In genomic region chr17:34671151-34672066, GRCm38 (mm10) we compare ENCODE assay signal across 8 mouse cellular contexts. TPM values are rescaled to one million over a fixed set of nuclear protein-coding genes. Genes with fewer than 3 reads are reported as not detected.
A peak's percentile ranks its signal among the peaks of the same experiment; 100 is the strongest.
DNase-seq lines count a peak whose midpoint lies in the region; ATAC-seq and TF ChIP-seq lines count a peak whose summit lies in the region.

No protein-coding gene starts in this region.

- H3K4me2 ChIP-seq in hindbrain, postnatal 0 days (ENCODE audit: low read depth, low read length), result peak overlapping the region; percentile 52
- H3K4me2 ChIP-seq in myocyte (ENCODE audit: low read depth), result no peak overlapping the region

- ATAC-seq in hindbrain, postnatal 0 days, result peak; percentile 52; the same call in 1 of the 2 replicates

- 17% methylated on average over 93 of the region's 93 CpGs for WGBS in kidney, adult 2 months
- WGBS in hindbrain, postnatal 0 days, result 8% methylated on average over 90 of the region's 93 CpGs

- H3K4me1 ChIP-seq in kidney, adult 2 months (ENCODE audit: control insufficient read depth, insufficient read depth, low read length), result peaks cover 3% of the 10 kb centered on the region; the same call in 1 of the 2 replicates
- peaks cover 8% of the 10 kb centered on the region; the same call in 1 of the 2 replicates for H3K4me1 ChIP-seq in hindbrain, postnatal 0 days (ENCODE audit: insufficient read depth, low read length)

- no peaks in the 10 kb centered on the region for H3K9me3 ChIP-seq in hindbrain, postnatal 0 days (ENCODE audit: low read length)

- H3ac ChIP-seq in myocyte (ENCODE audit: control insufficient read depth, insufficient read length), result peak overlapping the region; percentile 1

- DNase-seq in kidney, adult 2 months, result no peak
- no peak for DNase-seq in kidney, adult 9 months
- DNase-seq in embryo, embryonic 10.5 days (ENCODE audit: low spot score), result peak; percentile 50
- DNase-seq in hindbrain, postnatal 0 days (ENCODE audit: low spot score), result peak; percentile 13
- DNase-seq in spleen, postnatal 14 days (ENCODE audit: low spot score in 2 of 2), result no peak
- DNase-seq in B cell, adult 2 months, result no peak
- DNase-seq in thymus, postnatal 0 days (ENCODE audit: low spot score), result no peak

- H3K27ac ChIP-seq in kidney, adult 2 months (ENCODE audit: insufficient read depth, low read depth, low read length), result no peak overlapping the region
- H3K27ac ChIP-seq in hindbrain, postnatal 0 days, result no peak overlapping the region

- TF ChIP-seq POLR2A in kidney, adult 2 months (IDR thresholded peaks at IDR 0.05; ENCODE audit: low read depth, low read length), result no peak
- TF ChIP-seq POLR2A in myocyte (IDR thresholded peaks at IDR 0.05; ENCODE audit: insufficient read length, low read depth), result no peak

- peak overlapping the region; percentile 37; the same call in 1 of the 2 replicates for H3K9ac ChIP-seq in hindbrain, postnatal 0 days (replicated peaks; ENCODE audit: low read length)

- no peaks in the 10 kb centered on the region for H3K27me3 ChIP-seq in kidney, adult 2 months (replicated peaks; ENCODE audit: control insufficient read depth, insufficient read depth, low read length)
- H3K27me3 ChIP-seq in hindbrain, postnatal 0 days (ENCODE audit: insufficient read depth, low read length), result peaks cover 31% of the 10 kb centered on the region
- H3K27me3 ChIP-seq in myocyte (ENCODE audit: control insufficient read depth, insufficient read depth, insufficient read length), result peaks cover 75% of the 10 kb centered on the region

- no peaks in the 10 kb centered on the region for H3K79me2 ChIP-seq in myocyte (ENCODE audit: control insufficient read depth, insufficient read depth)

- 0 out of 2 replicates have a peak overlapping the region, but pooled peaks have one; percentile 6 for H3K4me3 ChIP-seq in kidney, adult 2 months (ENCODE audit: insufficient read depth, low read depth, low read length)
- peak overlapping the region; percentile 33 for H3K4me3 ChIP-seq in hindbrain, postnatal 0 days (ENCODE audit: low read length)
- no peak overlapping the region for H3K4me3 ChIP-seq in myocyte

- H3K36me3 ChIP-seq in kidney, adult 2 months (ENCODE audit: control insufficient read depth, insufficient read depth, low read length), result no peaks in the 10 kb centered on the region
- no peaks in the 10 kb centered on the region for H3K36me3 ChIP-seq in hindbrain, postnatal 0 days (ENCODE audit: insufficient read depth, low read length)
- no peaks in the 10 kb centered on the region for H3K36me3 ChIP-seq in myocyte (ENCODE audit: control insufficient read depth, insufficient read depth)

- no peak for TF ChIP-seq CTCF in kidney, adult 2 months (conservative IDR thresholded peaks at IDR 0.05; ENCODE audit: insufficient read depth, insufficient read length, low read depth, low read length)
- TF ChIP-seq CTCF in hindbrain, postnatal 0 days (IDR thresholded peaks at IDR 0.05; ENCODE audit: low read depth), result peak; percentile 33; the same call in 1 of the 2 replicates

TF ChIP-seq in myocyte, 11 proteins besides CTCF, POLR2A, EP300 and RAD21:
- no peak for TF ChIP-seq MYOD1 (IDR thresholded peaks at IDR 0.05; ENCODE audit: control insufficient read depth in 1 of 3, insufficient read length in 2 of 3, low read depth in 2 of 3)
- TF ChIP-seq SRF (IDR thresholded peaks at IDR 0.05; ENCODE audit: control insufficient read depth, insufficient read length, low read depth), result no peak
- no peak for TF ChIP-seq POLR2AphosphoS2 (IDR thresholded peaks at IDR 0.05; ENCODE audit: insufficient read length, low read depth)
- no peak for TF ChIP-seq REST (IDR thresholded peaks at IDR 0.05; ENCODE audit: insufficient read depth, insufficient read length)
- no peak for TF ChIP-seq MYOG (IDR thresholded peaks at IDR 0.05; ENCODE audit: control insufficient read depth in 1 of 3, insufficient read depth in 1 of 3, insufficient read length in 2 of 3, low read depth in 2 of 3)
- no peak for TF ChIP-seq TCF12 (IDR thresholded peaks at IDR 0.05; ENCODE audit: insufficient read depth, poor library complexity, severe bottlenecking)
- TF ChIP-seq TCF3 (IDR thresholded peaks at IDR 0.05; ENCODE audit: insufficient read length, low read depth), result no peak
- TF ChIP-seq CEBPB (IDR thresholded peaks at IDR 0.05; ENCODE audit: insufficient read depth, poor library complexity, severe bottlenecking), result no peak

RNA-seq across cellular contexts. Expression of gene Tnxb, which starts 1.1 kb away (rescaled TPM):
- 5.5 and 8.5 TPM in 2 replicates for polyA plus RNA-seq in kidney, adult 2 months (2012; rRNA removed)
- total RNA-seq in hindbrain, postnatal 0 days (2014; rRNA removed), result 3.1 and 4.0 TPM in 2 replicates
- 0.16 and 0.28 TPM in 2 replicates for polyA plus RNA-seq in hindbrain, postnatal 0 days (2015; fragmentation: Nextera tagmentation; extraction: Ambion mirVana)
- polyA plus RNA-seq in myocyte (2012; fragmentation: generic; extraction: Trizol), result under 0.01 TPM
- 0.54 and 0.59 TPM in 2 replicates for polyA plus RNA-seq in thymus, postnatal 0 days (2015; fragmentation: Nextera tagmentation; extraction: Ambion mirVana)

RNA-seq across cellular contexts. Expression of gene Atf6b, which starts 24.5 kb away (rescaled TPM):
- polyA plus RNA-seq in kidney, adult 2 months (2012; rRNA removed), result 52.5 and 65.5 TPM in 2 replicates
- 53.6 and 70.6 TPM in 2 replicates for total RNA-seq in hindbrain, postnatal 0 days (2014; rRNA removed)
- polyA plus RNA-seq in hindbrain, postnatal 0 days (2015; fragmentation: Nextera tagmentation; extraction: Ambion mirVana), result 74.2 and 78.2 TPM in 2 replicates
- 42.5 TPM for polyA plus RNA-seq in myocyte (2012; fragmentation: generic; extraction: Trizol)
- polyA plus RNA-seq in thymus, postnatal 0 days (2015; fragmentation: Nextera tagmentation; extraction: Ambion mirVana), result 56.6 and 60.8 TPM in 2 replicates

RNA-seq across cellular contexts. Expression of gene Fkbpl, which starts 26.8 kb away (rescaled TPM):
- polyA plus RNA-seq in kidney, adult 2 months (2012; rRNA removed), result 5.5 and 5.8 TPM in 2 replicates
- 4.9 and 6.1 TPM in 2 replicates for total RNA-seq in hindbrain, postnatal 0 days (2014; rRNA removed)
- polyA plus RNA-seq in hindbrain, postnatal 0 days (2015; fragmentation: Nextera tagmentation; extraction: Ambion mirVana), result 10.4 and 11.8 TPM in 2 replicates
- 13.5 TPM for polyA plus RNA-seq in myocyte (2012; fragmentation: generic; extraction: Trizol)
- polyA plus RNA-seq in thymus, postnatal 0 days (2015; fragmentation: Nextera tagmentation; extraction: Ambion mirVana), result 12.5 TPM in 2 replicates

RNA-seq across cellular contexts. Expression of gene Prrt1, which starts 42.1 kb away (rescaled TPM):
- 2.7 and 3.2 TPM in 2 replicates for polyA plus RNA-seq in kidney, adult 2 months (2012; rRNA removed)
- 7.5 and 8.1 TPM in 2 replicates for total RNA-seq in hindbrain, postnatal 0 days (2014; rRNA removed)
- 7.3 and 7.9 TPM in 2 replicates for polyA plus RNA-seq in hindbrain, postnatal 0 days (2015; fragmentation: Nextera tagmentation; extraction: Ambion mirVana)
- polyA plus RNA-seq in myocyte (2012; fragmentation: generic; extraction: Trizol), result not detected
- 37.4 and 39.4 TPM in 2 replicates for polyA plus RNA-seq in thymus, postnatal 0 days (2015; fragmentation: Nextera tagmentation; extraction: Ambion mirVana)

RNA-seq across cellular contexts. Expression of gene Ppt2, which starts 43.1 kb away (rescaled TPM):
- 118 and 123 TPM in 2 replicates for polyA plus RNA-seq in kidney, adult 2 months (2012; rRNA removed)
- total RNA-seq in hindbrain, postnatal 0 days (2014; rRNA removed), result 33.6 and 42.3 TPM in 2 replicates
- polyA plus RNA-seq in hindbrain, postnatal 0 days (2015; fragmentation: Nextera tagmentation; extraction: Ambion mirVana), result 17.9 and 20.0 TPM in 2 replicates
- polyA plus RNA-seq in myocyte (2012; fragmentation: generic; extraction: Trizol), result 21.9 TPM
- polyA plus RNA-seq in thymus, postnatal 0 days (2015; fragmentation: Nextera tagmentation; extraction: Ambion mirVana), result 38.4 and 45.5 TPM in 2 replicates

Comparison
In these comparisons a context has a peak if more than half of its experiments do, and no peak if none do; other contexts are left out.
1. DNase-seq: peak in embryo, embryonic 10.5 days (single experiment) and hindbrain, postnatal 0 days (single experiment); none in kidney, adult 2 months (single experiment), kidney, adult 9 months (single experiment), spleen, postnatal 14 days (0 of 2), B cell, adult 2 months (0 of 2) and thymus, postnatal 0 days (single experiment).